Mouse (Mus musculus): Measurements from ENCODE around the gene Fibp.

Gene Fibp

GRCm38 (mm10) chr19:5432992-5433852, 27.2 kb upstream of the Fibp start:
- DNase-seq = peak; percentile 46 to 47

GRCm38 (mm10) chr19:5433951-5434350, 26.5 kb upstream of the Fibp start:
- no peak for DNase-seq

GRCm38 (mm10) chr19:5444371-5444908, 16.0 kb upstream of the Fibp start:
- peak in 1 of 2 experiments; percentile 0 for DNase-seq

- peak in 1 of 2 experiments; percentile 0 for DNase-seq
Observed at GRCm38 (mm10) chr19:5444954-5445353, 15.5 kb upstream of the Fibp start.

- peak in 1 of 2 experiments; percentile 0 for DNase-seq
Observed at GRCm38 (mm10) chr19:5445747-5446146, 14.7 kb upstream of the Fibp start.

- DNase-seq = peak; percentile 73 to 74
Observed at GRCm38 (mm10) chr19:5447515-5448353, 12.7 kb upstream of the Fibp start, which contains the start of gene Fosl1. TSS of gene Fosl1 (plus strand) at chr19:5447547.

- peak in 1 of 2 experiments; percentile 10 for DNase-seq
Observed at GRCm38 (mm10) chr19:5448354-5449150, 11.9 kb upstream of the Fibp start.

GRCm38 (mm10) chr19:5449673-5450072, 10.7 kb upstream of the Fibp start:
- no peak for DNase-seq

GRCm38 (mm10) chr19:5451766-5452165, 8.6 kb upstream of the Fibp start:
- DNase-seq = no peak

- DNase-seq = no peak
Observed at GRCm38 (mm10) chr19:5455037-5455436, 5.4 kb upstream of the Fibp start.

- no peak for DNase-seq
Observed at GRCm38 (mm10) chr19:5455568-5455967, 4.8 kb upstream of the Fibp start.

GRCm38 (mm10) chr19:5456241-5456921, 4.0 kb upstream of the Fibp start:
- DNase-seq = no peak

- DNase-seq = peak; percentile 98
Observed at GRCm38 (mm10) chr19:5456922-5457745, 3.3 kb upstream of the Fibp start.

GRCm38 (mm10) chr19:5457746-5458442, 2.5 kb upstream of the Fibp start, which contains the start of gene Ccdc85b:
TSS of gene Ccdc85b (minus strand) at chr19:5457894.
- DNase-seq = no peak

GRCm38 (mm10) chr19:5459019-5459418, 1.4 kb upstream of the Fibp start:
- no peak for DNase-seq

GRCm38 (mm10) chr19:5459896-5460295, 519 bp upstream of the Fibp start:
- no peak for DNase-seq

- DNase-seq = no peak
Observed at GRCm38 (mm10) chr19:5461411-5461810, 996 bp downstream of the Fibp start.

GRCm38 (mm10) chr19:5463212-5463611, 2.8 kb downstream of the Fibp start:
- no peak for DNase-seq

- DNase-seq = peak; percentile 58 to 79
Observed at GRCm38 (mm10) chr19:5463791-5464562, 3.6 kb downstream of the Fibp start.

Data from cerebellum, adult 18-20 months (tissue).